Mouse (Mus musculus): ENCODE results near the gene Ppa1.

DNA sequence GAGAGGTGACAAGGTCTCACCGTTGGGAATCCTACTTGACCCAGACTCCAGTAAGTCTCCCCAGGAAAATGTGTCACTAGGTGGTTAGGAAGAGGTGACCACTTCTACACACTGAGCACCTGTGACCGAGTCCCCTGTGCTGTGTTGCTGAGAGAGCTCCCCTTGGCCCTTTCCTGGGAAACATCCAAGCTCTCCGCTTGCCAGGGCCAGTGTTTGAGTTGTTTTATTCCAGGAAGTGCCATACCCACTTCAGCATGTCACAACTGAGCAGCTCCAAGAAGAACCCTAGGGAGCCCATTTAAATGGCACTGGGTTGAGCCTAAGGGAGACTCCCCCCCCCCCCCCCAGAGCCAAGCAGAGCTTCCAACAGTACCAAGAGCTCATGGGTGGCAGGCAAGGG is 21.8 kb upstream of the Ppa1 start:
- TF ChIP-seq CTCF (IDR thresholded peaks at IDR 0.05; ENCODE audit: control insufficient read depth, insufficient read depth, insufficient replicate concordance, low read depth, low read length), result no peak
- no peak for TF ChIP-seq POLR2A (IDR thresholded peaks at IDR 0.05; ENCODE audit: control insufficient read depth, low read depth, low read length)

Data from testis, adult 2 months (tissue).